ENCODE assay signal across 13 mouse cellular contexts in genomic region chr4:119284861-119285260, GRCm38 (mm10). TPM values are rescaled to one million over a fixed set of nuclear protein-coding genes. Genes with fewer than 3 reads are reported as not detected.
"Had no signal": no experiment of that assay in that cellular context is flagged by ENCODE, and none has a peak within 500 bp of the region (broad histone marks: within the 10 kb centered on the region; RNA-seq: fewer than 3 reads in every experiment).

No protein-coding gene starts in this region.

- DNase-seq: kidney, postnatal 4 days; lung, adult 18-20 months; right cerebral cortex, postnatal 4 days had no signal

- H3K9ac ChIP-seq: limb, embryonic 12.5 days; midbrain, embryonic 12.5 days; neural tube, embryonic 15.5 days had no signal

- H3K4me1 ChIP-seq: limb, embryonic 12.5 days had no signal

- ATAC-seq: hindbrain, embryonic 16.5 days; inflammation-experienced regulatory T-cells, adult 6 months; midbrain, embryonic 16.5 days had no signal

- H3K4me2 ChIP-seq: limb, embryonic 12.5 days; midbrain, embryonic 12.5 days; neural tube, embryonic 15.5 days had no signal

- H3K4me3 ChIP-seq: layer of hippocampus, adult 2 months; limb, embryonic 12.5 days; midbrain, embryonic 12.5 days; neural tube, embryonic 15.5 days had no signal

- H3K27ac ChIP-seq: layer of hippocampus, adult 2 months; limb, embryonic 12.5 days; midbrain, embryonic 12.5 days; neural tube, embryonic 15.5 days had no signal

- H3K9me3 ChIP-seq: limb, embryonic 12.5 days; midbrain, embryonic 12.5 days; neural tube, embryonic 15.5 days had no signal

- H3K27me3 ChIP-seq: limb, embryonic 12.5 days; midbrain, embryonic 12.5 days; neural tube, embryonic 15.5 days had no signal

RNA-seq across cellular contexts. Expression of gene Cldn19, which starts 29.6 kb away (rescaled TPM):
- polyA plus RNA-seq: inflammation-experienced regulatory T-cells, adult 6 months; liver, adult 2 months; neural tube, embryonic 11.5 days; spleen, adult 2 months had no signal
